Mouse (Mus musculus): ENCODE data around the gene Cldn12. TPM values are rescaled to one million over a fixed set of nuclear protein-coding genes. Genes with fewer than 3 reads are reported as not detected.
A peak's percentile ranks its signal among the peaks of the same experiment; 100 is the strongest.

The Cldn12 gene
- polyA plus RNA-seq (2016; fragmentation: Nextera tagmentation; extraction: Ambion mirVana) = 34.7 and 35.4 TPM in 2 replicates

- peaks cover 19% of the 10 kb centered on the region for H3K4me1 ChIP-seq
- peak within 1 kb of the TSS; percentile 91 for H3K27ac ChIP-seq (replicated peaks)
- WGBS = under 1% methylated on average over 79 of the region's 79 CpGs
- peak within 1 kb of the TSS; percentile 85 for H3K4me3 ChIP-seq
- no peaks in the 10 kb centered on the region for H3K9me3 ChIP-seq (replicated peaks)
- no peaks in the 10 kb centered on the region for H3K27me3 ChIP-seq (ENCODE audit: low read depth, poor library complexity, severe bottlenecking)
- DNase-seq (ENCODE audit: low spot score) = peak; percentile 93
- peaks cover 12% of the 10 kb centered on the region for H3K36me3 ChIP-seq
Observed at GRCm38 (mm10) chr5:5514196-5515076, at the start of gene Cldn12. Gene Cldn12 (minus strand): TSS chr5:5514958.

DNA sequence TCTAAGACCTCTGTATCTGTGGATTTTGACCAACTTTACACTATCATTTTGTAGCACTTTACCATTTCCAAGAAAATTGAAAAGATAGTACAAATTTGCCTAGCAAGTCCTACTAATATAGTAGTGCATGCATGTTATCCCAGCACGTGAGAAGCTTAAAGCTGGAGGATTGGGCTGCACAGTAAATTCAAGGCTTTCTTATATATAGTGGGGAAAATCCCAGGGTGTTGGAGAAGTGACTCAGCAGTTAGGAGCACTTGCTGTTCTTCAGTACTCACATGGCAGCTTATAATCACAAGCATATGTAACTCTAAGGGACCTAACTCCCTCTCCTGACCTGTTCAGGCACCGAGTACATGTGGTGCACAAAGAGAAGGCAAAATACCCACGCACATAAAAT lies 47.7 kb upstream of the Cldn12 start:
- no peak for DNase-seq (ENCODE audit: low spot score)
- Histone ChIP-seq H3K4me3 (no peak overlapping the region), H3K27ac (replicated peaks) (no peak overlapping the region), H3K27me3 (ENCODE audit: low read depth, poor library complexity, severe bottlenecking) (no peaks in the 10 kb centered on the region), H3K9me3 (replicated peaks) (no peaks in the 10 kb centered on the region), H3K36me3 (no peaks in the 10 kb centered on the region), H3K4me1 (peaks cover 15% of the 10 kb centered on the region)
- 75% methylated on average over 3 of the region's 3 CpGs for WGBS

DNA sequence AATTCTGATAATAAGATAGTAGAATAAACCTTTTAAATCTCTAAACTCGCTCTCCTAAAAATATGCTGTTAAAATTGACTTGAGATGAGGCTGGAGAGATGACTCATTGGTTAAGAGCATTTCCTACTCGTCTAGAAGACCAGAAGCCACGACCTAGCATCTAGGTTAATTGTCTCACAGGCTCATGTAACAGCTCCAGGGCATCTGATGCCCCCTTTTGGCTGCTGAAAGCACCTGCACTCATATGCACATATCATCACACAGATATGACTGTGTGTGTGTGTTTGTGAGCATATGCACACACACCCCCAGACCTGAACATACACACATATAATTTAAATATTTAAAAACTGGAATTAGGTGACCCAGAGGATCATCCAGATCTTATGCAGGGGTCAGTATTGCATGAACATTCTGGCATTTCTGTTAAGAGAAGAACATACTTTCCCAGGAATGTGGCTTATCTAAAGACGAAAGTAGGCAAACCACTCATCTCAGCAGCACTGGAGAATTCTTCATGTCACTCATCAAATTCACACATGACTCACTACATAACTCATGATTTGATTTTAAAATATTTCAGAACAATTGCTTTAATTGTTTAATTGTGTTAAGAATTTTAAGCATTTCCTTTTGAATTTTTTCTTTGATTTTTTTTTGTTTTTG lies 46.4 kb upstream of the Cldn12 start:
- WGBS = 75% methylated on average over 4 of the region's 4 CpGs
- H3K27me3 ChIP-seq (ENCODE audit: low read depth, poor library complexity, severe bottlenecking) = no peaks in the 10 kb centered on the region

GRCm38 (mm10) chr5:5559798-5560197 lies 45.0 kb upstream of the Cldn12 start:
- H3K27me3 ChIP-seq (ENCODE audit: low read depth, poor library complexity, severe bottlenecking) = no peaks in the 10 kb centered on the region
- H3K36me3 ChIP-seq = peaks cover 11% of the 10 kb centered on the region
- no peaks in the 10 kb centered on the region for H3K9me3 ChIP-seq (replicated peaks)
- H3K4me3 ChIP-seq = peak overlapping the region; percentile 68
- H3K27ac ChIP-seq (replicated peaks) = peak overlapping the region; percentile 93
- 48% methylated on average over 8 of the region's 8 CpGs for WGBS
- no peak for DNase-seq (ENCODE audit: low spot score)
- peaks cover 15% of the 10 kb centered on the region for H3K4me1 ChIP-seq

More for the DNA sequence above, 46.4 kb upstream of the Cldn12 start:
- Histone ChIP-seq H3K9me3 (replicated peaks) (no peaks in the 10 kb centered on the region), H3K4me1 (peaks cover 15% of the 10 kb centered on the region), H3K36me3 (no peaks in the 10 kb centered on the region), H3K4me3 (no peak overlapping the region), H3K27ac (replicated peaks) (no peak overlapping the region)
- no peak for DNase-seq (ENCODE audit: low spot score)

DNA sequence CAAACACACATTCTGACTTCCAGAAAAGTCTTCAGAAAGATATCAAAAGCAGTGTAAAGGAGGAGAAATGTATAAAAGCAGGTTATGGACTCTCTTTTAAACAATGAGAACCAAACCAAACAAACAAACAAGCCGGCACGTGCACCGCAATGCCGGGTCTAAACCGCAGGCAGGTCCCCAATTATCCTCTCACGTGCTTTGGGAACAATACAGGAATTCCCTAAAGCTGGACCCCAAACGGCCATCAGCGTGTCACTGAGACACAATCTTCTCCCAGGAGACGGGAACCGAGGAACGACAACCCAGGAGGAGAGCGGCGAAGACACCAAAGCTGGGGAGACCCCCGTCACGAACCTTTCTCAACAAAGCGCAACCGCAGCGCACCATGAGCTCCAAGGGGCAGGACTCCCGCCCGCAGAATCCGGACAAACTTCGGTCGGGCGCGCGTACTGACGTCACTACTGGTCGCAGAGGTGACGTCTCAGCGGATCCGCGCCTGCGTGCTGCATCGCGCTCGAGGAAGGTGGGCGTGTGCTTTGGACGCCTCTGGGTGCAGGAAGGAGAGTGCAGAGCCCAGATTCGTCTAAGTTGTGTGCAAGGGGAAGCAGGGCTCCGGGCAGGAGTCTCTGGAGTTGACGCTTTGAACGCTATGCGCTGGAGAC lies 44.5 kb upstream of the Cldn12 start, which contains the start of gene Gtpbp10:
Gene Gtpbp10 (minus strand): TSS at position 460 of the 662 bp plus-strand sequence.
- under 1% methylated on average over 43 of the region's 43 CpGs for WGBS
- Histone ChIP-seq H3K9me3 (replicated peaks) (no peaks in the 10 kb centered on the region), H3K27ac (replicated peaks) (peak within 1 kb of the TSS; percentile 93), H3K4me1 (peaks cover 15% of the 10 kb centered on the region), H3K36me3 (peaks cover 17% of the 10 kb centered on the region), H3K4me3 (peak within 1 kb of the TSS; percentile 68), H3K27me3 (ENCODE audit: low read depth, poor library complexity, severe bottlenecking) (no peaks in the 10 kb centered on the region)
- DNase-seq (ENCODE audit: low spot score) = peak; percentile 94

DNA sequence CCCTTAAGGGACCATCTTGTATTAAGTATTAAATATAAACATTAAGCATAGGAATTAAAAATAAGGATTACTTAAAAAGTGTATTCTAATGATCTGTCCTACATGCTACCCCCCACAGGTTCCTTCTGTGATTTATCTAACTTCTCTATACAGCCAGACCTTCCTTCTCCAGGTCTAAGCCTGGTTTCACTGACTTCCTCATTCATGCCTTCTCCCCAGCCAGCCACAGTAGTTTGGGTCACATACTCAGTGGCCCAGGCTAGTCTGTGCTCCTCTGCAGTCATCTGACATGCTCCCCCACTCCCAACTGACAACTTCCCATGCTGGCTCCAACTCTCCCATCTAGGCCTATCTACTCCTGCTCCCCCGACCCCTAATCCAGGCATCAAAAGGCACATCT lies 36.4 kb upstream of the Cldn12 start:
- Histone ChIP-seq H3K27me3 (ENCODE audit: low read depth, poor library complexity, severe bottlenecking) (no peaks in the 10 kb centered on the region), H3K27ac (replicated peaks) (no peak overlapping the region), H3K4me3 (no peak overlapping the region), H3K4me1 (no peaks in the 10 kb centered on the region), H3K36me3 (peaks cover 92% of the 10 kb centered on the region), H3K9me3 (replicated peaks) (no peaks in the 10 kb centered on the region; the same call in 1 of the 2 replicates)
- no peak for DNase-seq (ENCODE audit: low spot score)
- WGBS = 79% methylated on average over 1 of the region's 1 CpGs

DNA sequence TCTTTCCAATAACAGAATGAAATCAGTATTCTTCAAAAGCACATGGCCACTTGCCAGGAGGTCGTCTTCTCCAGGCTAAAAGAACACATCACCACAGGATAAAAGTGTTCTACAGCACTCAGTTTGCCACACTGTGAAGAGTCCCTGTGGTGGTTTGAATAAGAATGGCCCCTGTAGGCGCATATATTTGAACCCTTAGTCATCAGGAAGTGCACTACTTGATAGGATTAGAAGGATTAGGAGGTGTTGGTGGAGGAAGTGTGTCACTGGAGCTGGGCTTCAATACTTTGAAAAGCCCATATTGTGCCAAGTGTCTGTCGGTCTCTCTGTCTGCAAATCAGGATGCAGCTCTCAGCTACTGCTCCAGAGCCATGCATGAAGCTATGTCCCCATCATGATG lies 25.6 kb upstream of the Cldn12 start:
- no peak for DNase-seq (ENCODE audit: low spot score)
- Histone ChIP-seq H3K36me3 (peaks cover 91% of the 10 kb centered on the region), H3K9me3 (replicated peaks) (0 out of 2 replicates have a peak, but pooled peaks cover 3% of the 10 kb centered on the region), H3K27ac (replicated peaks) (no peak overlapping the region), H3K4me1 (peaks cover 2% of the 10 kb centered on the region; the same call in 1 of the 2 replicates), H3K27me3 (ENCODE audit: low read depth, poor library complexity, severe bottlenecking) (no peaks in the 10 kb centered on the region), H3K4me3 (no peak overlapping the region)
- 55% methylated on average over 3 of the region's 3 CpGs for WGBS

DNA sequence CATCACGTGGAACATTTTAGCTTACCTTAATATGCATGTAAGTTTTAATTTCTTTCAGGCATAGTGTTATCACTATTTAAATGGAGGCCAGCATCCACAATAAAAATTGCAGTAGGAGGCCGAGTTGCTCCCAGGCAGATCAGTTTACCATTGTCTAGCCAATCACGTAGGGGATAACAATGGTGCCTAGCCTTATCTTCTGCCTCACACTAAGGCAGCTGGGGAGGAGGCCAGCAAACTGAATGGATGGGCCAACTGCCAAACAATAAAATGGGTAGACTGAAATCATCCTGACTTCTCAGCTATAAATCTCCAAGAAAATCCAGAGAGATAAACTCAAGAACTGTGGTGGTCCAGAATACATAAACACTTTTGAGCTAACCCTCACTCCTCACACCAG lies 25.0 kb upstream of the Cldn12 start:
- Histone ChIP-seq H3K4me1 (peaks cover 2% of the 10 kb centered on the region; the same call in 1 of the 2 replicates), H3K4me3 (no peak overlapping the region), H3K9me3 (replicated peaks) (0 out of 2 replicates have a peak, but pooled peaks cover 3% of the 10 kb centered on the region), H3K36me3 (peaks cover 87% of the 10 kb centered on the region), H3K27me3 (ENCODE audit: low read depth, poor library complexity, severe bottlenecking) (no peaks in the 10 kb centered on the region), H3K27ac (replicated peaks) (no peak overlapping the region)
- no peak for DNase-seq (ENCODE audit: low spot score)
- WGBS = 86% methylated on average over 3 of the region's 3 CpGs

GRCm38 (mm10) chr5:5536131-5536530 lies 21.4 kb upstream of the Cldn12 start:
- 92% methylated on average over 1 of the region's 1 CpGs for WGBS

DNA sequence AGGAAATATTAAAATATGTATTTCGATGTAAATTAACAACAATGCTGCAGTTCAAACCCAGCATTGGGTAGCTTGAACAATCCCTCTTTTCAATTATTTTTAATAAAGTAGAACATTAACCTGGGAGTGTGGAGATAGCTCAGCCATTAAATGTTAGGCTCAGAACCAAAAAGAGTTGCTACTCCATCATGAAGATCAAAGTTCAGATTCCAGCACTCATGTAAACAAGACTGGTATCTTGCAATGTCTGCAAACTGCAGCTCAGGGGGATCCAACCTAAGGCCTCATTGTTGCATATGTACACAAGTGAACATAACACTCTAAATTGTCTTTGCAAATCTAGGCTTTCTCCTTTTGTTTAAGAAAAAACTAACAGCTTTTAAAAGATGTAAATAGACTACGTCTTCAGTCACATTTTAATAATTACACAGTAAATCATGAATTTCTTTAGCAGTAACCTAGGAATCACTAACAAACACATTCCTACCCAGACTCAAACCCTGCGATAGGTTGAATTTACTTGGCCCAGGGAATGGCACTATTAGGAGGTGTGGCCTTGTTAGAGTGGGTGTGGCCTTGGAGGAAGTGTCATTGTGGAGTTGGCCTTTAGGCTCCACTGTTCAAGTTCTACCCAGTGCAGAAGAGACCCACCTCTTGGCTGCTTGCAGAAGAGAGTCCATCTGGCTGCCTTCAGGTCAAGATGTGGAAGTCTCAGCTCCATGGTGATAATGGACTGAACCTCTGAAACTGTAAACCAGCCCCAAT lies 19.1 kb upstream of the Cldn12 start:
- H3K4me3 ChIP-seq = no peak overlapping the region
- DNase-seq (ENCODE audit: low spot score) = no peak
- 91% methylated on average over 3 of the region's 3 CpGs for WGBS

More at GRCm38 (mm10) chr5:5536131-5536530, 21.4 kb upstream of the Cldn12 start:
- peaks cover 50% of the 10 kb centered on the region for H3K36me3 ChIP-seq
- no peak overlapping the region for H3K27ac ChIP-seq (replicated peaks)
- no peaks in the 10 kb centered on the region for H3K27me3 ChIP-seq (ENCODE audit: low read depth, poor library complexity, severe bottlenecking)
- H3K9me3 ChIP-seq (replicated peaks) = 0 out of 2 replicates have a peak, but pooled peaks cover 3% of the 10 kb centered on the region
- H3K4me1 ChIP-seq = peaks cover 2% of the 10 kb centered on the region; the same call in 1 of the 2 replicates
- no peak overlapping the region for H3K4me3 ChIP-seq
- no peak for DNase-seq (ENCODE audit: low spot score)

GRCm38 (mm10) chr5:5515411-5515810 lies 653 bp upstream of the Cldn12 start:
- no peak overlapping the region for H3K27ac ChIP-seq (replicated peaks)
- DNase-seq (ENCODE audit: low spot score) = no peak
- WGBS = 79% methylated on average over 5 of the region's 5 CpGs

More for the DNA sequence above, 19.1 kb upstream of the Cldn12 start:
- no peaks in the 10 kb centered on the region for H3K4me1 ChIP-seq
- no peak overlapping the region for H3K27ac ChIP-seq (replicated peaks)
- H3K9me3 ChIP-seq (replicated peaks) = 0 out of 2 replicates have a peak, but pooled peaks cover 3% of the 10 kb centered on the region
- peaks cover 27% of the 10 kb centered on the region for H3K36me3 ChIP-seq
- H3K27me3 ChIP-seq (ENCODE audit: low read depth, poor library complexity, severe bottlenecking) = no peaks in the 10 kb centered on the region

GRCm38 (mm10) chr5:5511401-5511800 lies 3.4 kb downstream of the Cldn12 start:
- Histone ChIP-seq H3K4me3 (no peak overlapping the region), H3K27ac (replicated peaks) (no peak overlapping the region), H3K36me3 (peaks cover 33% of the 10 kb centered on the region), H3K4me1 (peaks cover 30% of the 10 kb centered on the region), H3K27me3 (ENCODE audit: low read depth, poor library complexity, severe bottlenecking) (no peaks in the 10 kb centered on the region), H3K9me3 (replicated peaks) (no peaks in the 10 kb centered on the region)
- WGBS = 89% methylated on average over 3 of the region's 3 CpGs
- no peak for DNase-seq (ENCODE audit: low spot score)

More at GRCm38 (mm10) chr5:5515411-5515810, 653 bp upstream of the Cldn12 start:
- H3K9me3 ChIP-seq (replicated peaks) = no peaks in the 10 kb centered on the region
- H3K27me3 ChIP-seq (ENCODE audit: low read depth, poor library complexity, severe bottlenecking) = no peaks in the 10 kb centered on the region
- peaks cover 17% of the 10 kb centered on the region for H3K4me1 ChIP-seq
- H3K4me3 ChIP-seq = peak overlapping the region; percentile 85; the same call in 1 of the 2 replicates
- peaks cover 12% of the 10 kb centered on the region for H3K36me3 ChIP-seq

Measured in midbrain, embryonic 10.5 days (tissue).